8 mouse cellular contexts compared by ENCODE assay signal in genomic region chr1:135259128-135259436, GRCm38 (mm10). TPM values are rescaled to one million over a fixed set of nuclear protein-coding genes. Genes with fewer than 3 reads are reported as not detected.
DNase-seq lines count a peak whose midpoint lies in the region; ATAC-seq and TF ChIP-seq lines count a peak whose summit lies in the region.

No protein-coding gene starts in this region.

- no peak for TF ChIP-seq CTCF in Patski (IDR thresholded peaks at IDR 0.05)

- 0 out of 2 replicates have a peak overlapping the region, but pooled peaks have one; percentile 14 for H3K4me3 ChIP-seq in hindbrain, embryonic 11.5 days (ENCODE audit: low read depth, low read length)

- H3K36me3 ChIP-seq in hindbrain, embryonic 11.5 days (ENCODE audit: control insufficient read depth, insufficient read depth, low read length): no peaks in the 10 kb centered on the region

- CTCF ChIA-PET in Patski (lab: Charles Lee): interaction anchor here (0.7 to 7.5 kb wide), 9 partner anchors 21 to 108 kb away, joined by 3 to 78 read pairs (median 3); no protein-coding TSS in a partner anchor

- ATAC-seq in Patski: peak; percentile 40
- peak; percentile 42; the same call in 1 of the 2 replicates for ATAC-seq in frontal cortex, adult (ENCODE audit: low TSS enrichment)
- ATAC-seq in hindbrain, embryonic 11.5 days (ENCODE audit: low FRiP score): peak; percentile 58

- H3K27ac ChIP-seq in hindbrain, embryonic 11.5 days (ENCODE audit: low read depth, low read length): no peak overlapping the region

- POLR2A ChIA-PET in Patski (lab: Charles Lee): interaction anchor here (0.7 to 2.5 kb wide), 5 partner anchors 87 to 267 kb away, joined by 3 to 14 read pairs (median 3); no protein-coding TSS in a partner anchor

- in situ Hi-C loops in Patski (cut with MboI; ENCODE audit: low pct_unique_long_range_greater_than_20kb): loop anchor here (5.0 kb wide), 1 partner anchor 87 kb away; no protein-coding TSS in a partner anchor

- DNase-seq in Patski (ENCODE audit: low read depth, low spot score): peak; percentile 64
- DNase-seq in cerebellum, adult 9-10 months: peak; percentile 89
- peak; percentile 91 for DNase-seq in hindbrain, embryonic 11.5 days (ENCODE audit: low spot score)
- peak; percentile 87 to 88 for DNase-seq in layer of hippocampus, postnatal 10 days (ENCODE audit: low spot score in 2 of 2)
- DNase-seq in lung, postnatal 10 days: peak; percentile 91
- DNase-seq in retina, postnatal 1 day: peak; percentile 94
- DNase-seq in urinary bladder, postnatal 25 days (ENCODE audit: low spot score): peak; percentile 82

- peak overlapping the region; percentile 49 for H3K4me2 ChIP-seq in hindbrain, embryonic 11.5 days (replicated peaks; ENCODE audit: low read depth, low read length)

- H3K27me3 ChIP-seq in Patski: no peaks in the 10 kb centered on the region
- peaks cover 2% of the 10 kb centered on the region; the same call in 1 of the 2 replicates for H3K27me3 ChIP-seq in hindbrain, embryonic 11.5 days (ENCODE audit: control insufficient read depth, insufficient read depth, low read length)

- no peaks in the 10 kb centered on the region for H3K9me3 ChIP-seq in hindbrain, embryonic 11.5 days (ENCODE audit: control insufficient read depth, low read length)

- peak overlapping the region; percentile 41; the same call in 1 of the 2 replicates for H3K9ac ChIP-seq in hindbrain, embryonic 11.5 days (ENCODE audit: low read depth, low read length)

- WGBS in hindbrain, embryonic 11.5 days: 1% methylated on average over 10 of the region's 10 CpGs

- peaks cover 7% of the 10 kb centered on the region for H3K4me1 ChIP-seq in hindbrain, embryonic 11.5 days (replicated peaks; ENCODE audit: control insufficient read depth, insufficient read depth, low read length)

RNA-seq across cellular contexts. Expression of gene Elf3, which starts 0.7 kb away (rescaled TPM):
- 27.3 TPM for polyA plus RNA-seq in Patski (2021)
- polyA plus RNA-seq in hindbrain, embryonic 11.5 days (2014; fragmentation: Nextera tagmentation; extraction: Ambion mirVana): 0.73 and 2.0 TPM in 2 replicates
- total RNA-seq in layer of hippocampus, postnatal 10 days (2021): not detected

RNA-seq across cellular contexts. Expression of gene Rnpep, which starts 24.8 kb away (rescaled TPM):
- 60.8 TPM for polyA plus RNA-seq in Patski (2021)
- polyA plus RNA-seq in hindbrain, embryonic 11.5 days (2014; fragmentation: Nextera tagmentation; extraction: Ambion mirVana): 96.8 and 104 TPM in 2 replicates
- 10 to 100 TPM; 52.2 to 54.7 TPM for total RNA-seq in layer of hippocampus, postnatal 10 days (2021)

RNA-seq across cellular contexts. Expression of gene Timm17a, which starts 54.5 kb away (rescaled TPM):
- 199 TPM for polyA plus RNA-seq in Patski (2021)
- polyA plus RNA-seq in hindbrain, embryonic 11.5 days (2014; fragmentation: Nextera tagmentation; extraction: Ambion mirVana): 169 and 175 TPM in 2 replicates
- 100 to 1,000 TPM; 154 to 163 TPM for total RNA-seq in layer of hippocampus, postnatal 10 days (2021)
